Mouse (Mus musculus) mesoderm, embryonic 11.5 days (tissue): Measurements from ENCODE around the gene Ly6g5c.
A peak's percentile ranks its signal among the peaks of the same experiment; 100 is the strongest.

Experiments
- DNase-seq: peaks from one replicate; pipeline ENCODE4 v3.0.0-alpha.2; 2012; ENCODE audit warnings: low read depth, low spot score

Ly6g5c gene

GRCm38 (mm10) chr17:35108097-35108496 is at the start of gene Ly6g5c:
TSS of gene Ly6g5c (plus strand) at chr17:35108279.
- DNase-seq, result no peak

- no peak for DNase-seq
These were observed 49.8 kb upstream of the Ly6g5c start for GRCm38 (mm10) chr17:35058316-35058715.

- peak; percentile 94 for DNase-seq
These were observed 48.9 kb upstream of the Ly6g5c start, which contains the start of gene Ddah2 for GRCm38 (mm10) chr17:35058911-35059892. TSS of gene Ddah2 (plus strand) at chr17:35059035.

GRCm38 (mm10) chr17:35060071-35060470 is 48.0 kb upstream of the Ly6g5c start:
- DNase-seq, result no peak

- DNase-seq, result no peak
These were observed 47.3 kb upstream of the Ly6g5c start for GRCm38 (mm10) chr17:35060737-35061297.

GRCm38 (mm10) chr17:35061299-35061698 is 46.8 kb upstream of the Ly6g5c start:
- no peak for DNase-seq

GRCm38 (mm10) chr17:35063466-35063865 is 44.6 kb upstream of the Ly6g5c start:
- no peak for DNase-seq

- no peak for DNase-seq
These were observed 43.7 kb upstream of the Ly6g5c start for GRCm38 (mm10) chr17:35064378-35064877.

- DNase-seq, result peak; percentile 59
These were observed 42.8 kb upstream of the Ly6g5c start, which contains the start of gene Ly6g6c for GRCm38 (mm10) chr17:35064951-35065947. TSS of gene Ly6g6c (plus strand) at chr17:35065388.

- DNase-seq, result no peak
These were observed 42.0 kb upstream of the Ly6g5c start, which contains the start of gene Mpig6b for GRCm38 (mm10) chr17:35066084-35066483. TSS of gene Mpig6b (minus strand) at chr17:35066184.

GRCm38 (mm10) chr17:35068213-35068914 is 39.7 kb upstream of the Ly6g5c start:
- DNase-seq, result no peak

GRCm38 (mm10) chr17:35070556-35071229 is 37.4 kb upstream of the Ly6g5c start:
- no peak for DNase-seq

- no peak for DNase-seq
These were observed 36.6 kb upstream of the Ly6g5c start for GRCm38 (mm10) chr17:35071454-35071853.

- no peak for DNase-seq
These were observed 34.0 kb upstream of the Ly6g5c start for GRCm38 (mm10) chr17:35074097-35074496.

GRCm38 (mm10) chr17:35076507-35077176 is 31.4 kb upstream of the Ly6g5c start, which contains the start of gene Ly6g6e:
TSS of gene Ly6g6e (plus strand) at chr17:35076902.
- DNase-seq, result no peak

- DNase-seq, result no peak
These were observed 30.8 kb upstream of the Ly6g5c start for GRCm38 (mm10) chr17:35077285-35077684.

GRCm38 (mm10) chr17:35077786-35078233 is 30.3 kb upstream of the Ly6g5c start, which contains the start of gene Ly6g6d:
TSS of gene Ly6g6d (minus strand) at chr17:35078065.
- no peak for DNase-seq

- no peak for DNase-seq
These were observed 28.3 kb upstream of the Ly6g5c start for GRCm38 (mm10) chr17:35079778-35080177.

GRCm38 (mm10) chr17:35080248-35080647 is 27.8 kb upstream of the Ly6g5c start:
- no peak for DNase-seq
